Mouse (Mus musculus): ENCODE measurements around the gene Srxn1. TPM values are rescaled to one million over a fixed set of nuclear protein-coding genes. Genes with fewer than 3 reads are reported as not detected.

Gene Srxn1
- total and polyA plus RNA-seq, 2 experiments from 2014 or later: 9.5 to 10.9 TPM

- Histone ChIP-seq H3K4me2 (ENCODE audit: low read depth, low read length) (no peak overlapping the region), H3K4me3 (ENCODE audit: low read depth, low read length) (no peak overlapping the region), H3K36me3 (replicated peaks; ENCODE audit: control insufficient read depth, insufficient read depth, low read length) (no peaks in the 10 kb centered on the region), H3K9me3 (replicated peaks; ENCODE audit: control insufficient read depth, low read length) (no peaks in the 10 kb centered on the region), H3K9ac (replicated peaks; ENCODE audit: low read depth, low read length) (no peak overlapping the region), H3K4me1 (ENCODE audit: control insufficient read depth, insufficient read depth) (peaks cover 7% of the 10 kb centered on the region; the same call in 1 of the 2 replicates), H3K27ac (ENCODE audit: low read depth) (no peak overlapping the region), H3K27me3 (ENCODE audit: control insufficient read depth, insufficient read depth, low read length) (peaks cover 58% of the 10 kb centered on the region)
- no peak for ATAC-seq (ENCODE audit: insufficient read depth, low read depth)
- 38% methylated on average over 12 of the region's 12 CpGs for WGBS
- TF ChIP-seq CTCF (IDR thresholded peaks at IDR 0.05; ENCODE audit: low read depth) (no peak), EP300 (IDR thresholded peaks at IDR 0.05; ENCODE audit: low read depth) (no peak)
- no peak for DNase-seq (ENCODE audit: low spot score)
Observed at GRCm38 (mm10) chr2:152091342-152092056, 13.8 kb upstream of the Srxn1 start.

- H3K9ac ChIP-seq (replicated peaks; ENCODE audit: low read depth, low read length): no peak overlapping the region
- 0 out of 2 replicates have a peak, but pooled peaks have one; percentile 0 for TF ChIP-seq CTCF (IDR thresholded peaks at IDR 0.05; ENCODE audit: low read depth)
- no peak for TF ChIP-seq EP300 (IDR thresholded peaks at IDR 0.05; ENCODE audit: low read depth)
- 0 out of 2 replicates have a peak, but pooled peaks cover 3% of the 10 kb centered on the region for H3K4me1 ChIP-seq (ENCODE audit: control insufficient read depth, insufficient read depth)
- ATAC-seq (ENCODE audit: insufficient read depth, low read depth) (peak; percentile 21; the same call in 1 of the 2 replicates), DNase-seq (ENCODE audit: low spot score) (no peak)
- H3K27ac ChIP-seq (ENCODE audit: low read depth): no peak overlapping the region
- H3K9me3 ChIP-seq (replicated peaks; ENCODE audit: control insufficient read depth, low read length): no peaks in the 10 kb centered on the region
- no peaks in the 10 kb centered on the region for H3K36me3 ChIP-seq (replicated peaks; ENCODE audit: control insufficient read depth, insufficient read depth, low read length)
- peak overlapping the region; percentile 50 for H3K4me2 ChIP-seq (ENCODE audit: low read depth, low read length)
- 6% methylated on average over 38 of the region's 45 CpGs for WGBS
- peak overlapping the region; percentile 39 for H3K4me3 ChIP-seq (ENCODE audit: low read depth, low read length)
- H3K27me3 ChIP-seq (ENCODE audit: control insufficient read depth, insufficient read depth, low read length): peaks cover 65% of the 10 kb centered on the region
Observed at GRCm38 (mm10) chr2:152092927-152093326, 12.4 kb upstream of the Srxn1 start.

- peak overlapping the region; percentile 50 for H3K4me2 ChIP-seq (ENCODE audit: low read depth, low read length)
- ATAC-seq (ENCODE audit: insufficient read depth, low read depth) (peak; percentile 31; the same call in 1 of the 2 replicates), DNase-seq (ENCODE audit: low spot score) (no peak)
- peaks cover 67% of the 10 kb centered on the region for H3K27me3 ChIP-seq (ENCODE audit: control insufficient read depth, insufficient read depth, low read length)
- 0 out of 2 replicates have a peak, but pooled peaks cover 3% of the 10 kb centered on the region for H3K4me1 ChIP-seq (ENCODE audit: control insufficient read depth, insufficient read depth)
- no peak overlapping the region for H3K9ac ChIP-seq (replicated peaks; ENCODE audit: low read depth, low read length)
- no peak for TF ChIP-seq CTCF (IDR thresholded peaks at IDR 0.05; ENCODE audit: low read depth)
- no peak for TF ChIP-seq EP300 (IDR thresholded peaks at IDR 0.05; ENCODE audit: low read depth)
- 2% methylated on average over 35 of the region's 60 CpGs for WGBS
- H3K36me3 ChIP-seq (replicated peaks; ENCODE audit: control insufficient read depth, insufficient read depth, low read length): no peaks in the 10 kb centered on the region
- H3K4me3 ChIP-seq (ENCODE audit: low read depth, low read length): peak overlapping the region; percentile 39
- H3K27ac ChIP-seq (ENCODE audit: low read depth): no peak overlapping the region
- H3K9me3 ChIP-seq (replicated peaks; ENCODE audit: control insufficient read depth, low read length): no peaks in the 10 kb centered on the region
Observed at GRCm38 (mm10) chr2:152093356-152093792, 11.9 kb upstream of the Srxn1 start.

- Histone ChIP-seq H3K4me1 (ENCODE audit: control insufficient read depth, insufficient read depth) (0 out of 2 replicates have a peak, but pooled peaks cover 3% of the 10 kb centered on the region), H3K9me3 (replicated peaks; ENCODE audit: control insufficient read depth, low read length) (no peaks in the 10 kb centered on the region), H3K27me3 (ENCODE audit: control insufficient read depth, insufficient read depth, low read length) (peaks cover 72% of the 10 kb centered on the region), H3K4me2 (ENCODE audit: low read depth, low read length) (peak overlapping the region; percentile 12; the same call in 1 of the 2 replicates), H3K36me3 (replicated peaks; ENCODE audit: control insufficient read depth, insufficient read depth, low read length) (no peaks in the 10 kb centered on the region), H3K9ac (replicated peaks; ENCODE audit: low read depth, low read length) (no peak overlapping the region), H3K4me3 (ENCODE audit: low read depth, low read length) (no peak overlapping the region), H3K27ac (ENCODE audit: low read depth) (no peak overlapping the region)
- DNase-seq (ENCODE audit: low spot score) (no peak), ATAC-seq (ENCODE audit: insufficient read depth, low read depth) (no peak)
- TF ChIP-seq EP300 (IDR thresholded peaks at IDR 0.05; ENCODE audit: low read depth) (no peak), CTCF (IDR thresholded peaks at IDR 0.05; ENCODE audit: low read depth) (no peak)
- 9% methylated on average over 29 of the region's 29 CpGs for WGBS
Observed at GRCm38 (mm10) chr2:152094856-152095545, 10.3 kb upstream of the Srxn1 start.

- Histone ChIP-seq H3K36me3 (replicated peaks; ENCODE audit: control insufficient read depth, insufficient read depth, low read length) (no peaks in the 10 kb centered on the region), H3K27me3 (ENCODE audit: control insufficient read depth, insufficient read depth, low read length) (peaks cover 57% of the 10 kb centered on the region)
- ATAC-seq (ENCODE audit: insufficient read depth, low read depth): no peak
Observed at GRCm38 (mm10) chr2:152096922-152097321, 8.4 kb upstream of the Srxn1 start.

More at GRCm38 (mm10) chr2:152096922-152097321, 8.4 kb upstream of the Srxn1 start:
- no peak for TF ChIP-seq CTCF (IDR thresholded peaks at IDR 0.05; ENCODE audit: low read depth)
- no peak for TF ChIP-seq EP300 (IDR thresholded peaks at IDR 0.05; ENCODE audit: low read depth)
- no peak overlapping the region for H3K27ac ChIP-seq (ENCODE audit: low read depth)
- H3K4me3 ChIP-seq (ENCODE audit: low read depth, low read length): no peak overlapping the region
- no peaks in the 10 kb centered on the region for H3K9me3 ChIP-seq (replicated peaks; ENCODE audit: control insufficient read depth, low read length)
- no peak overlapping the region for H3K9ac ChIP-seq (replicated peaks; ENCODE audit: low read depth, low read length)
- no peak for DNase-seq (ENCODE audit: low spot score)
- no peak overlapping the region for H3K4me2 ChIP-seq (ENCODE audit: low read depth, low read length)
- 59% methylated on average over 2 of the region's 2 CpGs for WGBS
- 0 out of 2 replicates have a peak, but pooled peaks cover 3% of the 10 kb centered on the region for H3K4me1 ChIP-seq (ENCODE audit: control insufficient read depth, insufficient read depth)
